Mouse (Mus musculus) left cerebral cortex, adult 2 months (tissue): Measurements from ENCODE around the gene Sapcd1. TPM values are rescaled to one million over a fixed set of nuclear protein-coding genes. Genes with fewer than 3 reads are reported as not detected.

Experiments
- DNase-seq, 2 experiments: peaks; one replicate each; pipeline ENCODE4 v3.0.0; 2021 to 2022; ENCODE audit warnings: low spot score in 2 of 2, mixed read lengths in 1 of 2; ENCODE audit errors: extremely low spot score in 1 of 2
- H3K27ac ChIP-seq: fragments of 200-600 bp; 2 replicates; pipeline ENCODE4 v1.8.1; 2022
- H3K4me3 ChIP-seq: fragments of 200-600 bp; 2 replicates; pipeline ENCODE4 v1.8.1; 2022
- CTCF ChIP-seq: fragments of 200-600 bp; IDR thresholded peaks from 2 replicates; pipeline ENCODE4 v1.8.1; 2022; ENCODE audit warnings: antibody characterized with exemption, mild to moderate bottlenecking, moderate library complexity
- intact Hi-C: fragments of 180-260 bp; cut with DNase I; formaldehyde crosslinking; loops from one replicate; pipeline ENCODE4 v1.15.1; 2025
- total RNA-seq, 2 experiments: library from RNA; stranded (reverse); gene quantifications; 2 replicates each; pipeline ENCODE4 v1.2.3; 2021

The Sapcd1 gene
- total RNA-seq, 2 experiments from 2014 or later: 0.59 TPM; not detected in 1

DNA sequence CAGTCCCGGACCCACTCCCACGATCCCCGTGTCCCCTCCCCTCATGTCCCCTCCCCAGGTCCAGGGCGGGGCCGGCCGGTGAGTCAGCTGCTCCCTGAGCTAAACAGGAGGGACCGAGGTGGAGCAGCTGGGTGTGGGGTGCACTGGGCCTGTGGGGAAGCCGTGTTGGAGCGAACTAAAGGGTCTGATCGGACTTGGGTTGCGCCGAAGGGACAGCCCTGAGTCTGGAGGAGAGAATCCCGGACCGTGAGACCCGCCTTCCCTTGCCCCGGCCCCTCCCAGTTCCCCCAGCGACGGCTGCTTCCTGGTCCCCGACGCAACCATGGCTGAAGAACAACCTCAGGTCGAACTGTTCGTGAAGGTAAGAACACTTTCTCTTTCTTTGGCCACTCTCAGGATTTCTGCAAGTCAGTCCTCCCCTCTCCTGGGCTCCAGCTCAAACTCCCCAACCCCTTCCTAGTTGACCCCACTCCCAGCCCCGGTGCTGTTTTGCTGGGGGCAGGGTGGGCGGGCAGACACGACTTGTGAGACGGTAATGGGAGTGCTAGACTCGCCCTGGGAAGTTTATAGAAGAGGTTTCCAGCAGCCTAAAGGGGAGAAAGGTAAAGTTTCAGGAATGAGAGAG lies 22.4 kb upstream of the Sapcd1 start:
- Histone ChIP-seq H3K4me3 (peak overlapping the region; percentile 47), H3K27ac (peak overlapping the region; percentile 70)
- TF ChIP-seq CTCF: no peak
- DNase-seq: no peak
- intact Hi-C loops: no loop called here

DNA sequence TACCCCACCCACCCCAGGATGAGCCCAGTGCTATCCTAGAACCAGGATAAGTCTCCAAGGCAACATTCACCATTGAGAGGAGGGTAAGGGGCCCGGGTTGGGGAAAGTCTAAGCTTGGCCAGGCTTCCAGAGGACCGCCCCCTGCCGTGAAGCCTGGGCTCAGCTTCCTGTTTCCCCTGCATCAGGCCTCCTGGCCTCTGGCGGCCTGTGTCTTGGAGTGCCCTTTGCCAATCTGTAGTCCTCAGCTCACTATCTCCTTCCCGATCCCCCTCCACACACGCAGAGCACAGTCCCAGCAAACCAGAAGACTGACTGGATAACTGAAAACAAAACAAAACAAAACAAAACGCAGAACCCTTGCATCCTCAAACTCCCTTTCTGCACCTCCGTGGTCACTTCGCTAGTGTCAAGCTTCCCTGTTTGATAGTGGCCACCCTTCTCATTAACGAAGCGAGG lies 21.8 kb upstream of the Sapcd1 start, which contains the start of gene Clic1:
Gene Clic1, plus strand, starts transcription at position 406 of the 456 bp plus-strand sequence.
- Histone ChIP-seq H3K27ac (peak within 1 kb of the TSS; percentile 70), H3K4me3 (peak within 1 kb of the TSS; percentile 47)
- no peak for DNase-seq
- intact Hi-C loops: no loop called here
- no peak; the same call in 1 of the 2 replicates for TF ChIP-seq CTCF

DNA sequence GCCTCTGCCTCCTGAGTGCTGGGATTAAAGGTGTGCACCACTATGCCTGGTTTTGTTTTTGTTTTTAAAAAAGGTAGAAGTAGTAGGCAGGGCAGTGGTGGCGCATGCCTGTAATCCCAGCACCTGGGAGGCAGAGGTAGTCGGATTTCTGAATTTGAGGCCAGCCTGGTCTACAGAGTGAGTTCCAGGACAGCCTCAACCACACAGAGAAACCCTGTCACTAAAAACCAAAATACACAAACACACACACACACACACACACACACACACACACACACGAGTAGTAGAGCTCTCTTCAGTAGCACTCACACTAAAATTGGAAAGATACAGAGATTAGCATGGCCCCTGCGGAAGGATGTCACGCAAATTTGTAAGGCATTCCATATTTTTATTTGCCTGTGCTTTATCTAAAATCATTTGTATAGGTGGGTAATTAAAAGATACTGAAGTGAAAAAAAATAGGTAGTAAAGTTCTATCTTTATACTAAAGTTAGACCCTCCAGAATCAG lies 21.2 kb upstream of the Sapcd1 start:
- TF ChIP-seq CTCF: no peak
- DNase-seq: no peak
- Histone ChIP-seq H3K27ac (no peak overlapping the region), H3K4me3 (no peak overlapping the region)
- intact Hi-C loops: no loop called here

DNA sequence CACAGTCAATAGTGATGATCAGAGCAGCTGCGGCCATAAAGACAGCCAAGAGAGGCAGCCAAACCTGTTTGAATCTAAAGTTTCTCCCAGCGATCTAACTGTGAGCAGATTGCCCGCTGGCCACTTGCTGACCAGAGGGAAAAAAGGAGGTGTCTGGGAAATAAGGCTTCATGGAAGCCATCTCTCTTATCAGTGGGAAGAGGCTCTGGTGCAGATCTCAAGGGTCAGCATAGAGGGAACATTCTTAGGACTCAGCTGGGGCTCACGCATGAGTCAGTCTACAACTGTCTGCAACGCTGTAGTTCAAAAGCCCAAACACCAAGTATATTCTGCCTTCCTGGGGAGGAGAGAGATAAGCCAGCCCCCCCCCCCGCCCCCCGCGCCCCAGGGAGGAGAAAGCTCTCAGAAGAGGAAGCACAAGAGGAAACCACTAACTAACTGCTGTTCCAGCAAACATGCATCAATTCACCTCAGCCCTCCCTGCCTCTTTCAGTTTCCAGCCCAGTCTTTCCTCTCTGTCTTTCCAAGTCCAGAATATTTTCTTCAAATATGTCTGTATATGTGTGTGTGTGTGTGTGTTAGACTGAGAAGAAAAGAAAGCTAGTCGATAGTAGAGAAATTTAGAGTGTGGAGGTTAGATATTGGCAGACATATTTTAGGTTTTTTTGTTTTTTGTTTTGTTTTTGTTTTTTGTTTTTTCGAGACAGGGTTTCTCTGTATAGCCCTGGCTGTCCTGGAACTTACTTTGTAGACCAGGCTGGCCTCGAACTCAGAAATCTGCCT lies 20.5 kb upstream of the Sapcd1 start:
- DNase-seq: no peak
- intact Hi-C loops: no loop called here
- Histone ChIP-seq H3K27ac (peak overlapping the region; percentile 40; the same call in 1 of the 2 replicates), H3K4me3 (no peak overlapping the region)
- no peak for TF ChIP-seq CTCF

DNA sequence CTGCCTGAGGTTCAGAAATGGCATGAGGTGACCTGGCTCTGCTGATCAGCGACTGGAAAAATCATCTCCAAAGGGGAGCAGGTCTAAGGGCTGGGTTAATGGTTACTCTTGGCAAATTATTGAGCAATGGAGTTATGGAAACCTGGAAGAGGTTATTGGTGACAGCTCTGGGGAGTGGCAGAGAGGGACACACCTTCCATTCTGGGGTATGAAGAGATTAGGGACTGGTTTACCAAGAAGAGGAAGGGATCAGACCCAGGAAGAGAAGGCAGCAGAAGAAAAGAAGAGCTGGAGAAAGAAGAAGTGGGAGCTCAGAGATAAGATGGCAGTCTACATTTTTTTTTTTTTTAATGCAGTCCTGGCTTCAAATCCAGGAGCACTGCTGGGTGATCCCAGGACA lies 19.9 kb upstream of the Sapcd1 start:
- no peak for DNase-seq
- H3K4me3 ChIP-seq: no peak overlapping the region
- peak overlapping the region; percentile 40; the same call in 1 of the 2 replicates for H3K27ac ChIP-seq
- intact Hi-C loops: no loop called here
- TF ChIP-seq CTCF: no peak

DNA sequence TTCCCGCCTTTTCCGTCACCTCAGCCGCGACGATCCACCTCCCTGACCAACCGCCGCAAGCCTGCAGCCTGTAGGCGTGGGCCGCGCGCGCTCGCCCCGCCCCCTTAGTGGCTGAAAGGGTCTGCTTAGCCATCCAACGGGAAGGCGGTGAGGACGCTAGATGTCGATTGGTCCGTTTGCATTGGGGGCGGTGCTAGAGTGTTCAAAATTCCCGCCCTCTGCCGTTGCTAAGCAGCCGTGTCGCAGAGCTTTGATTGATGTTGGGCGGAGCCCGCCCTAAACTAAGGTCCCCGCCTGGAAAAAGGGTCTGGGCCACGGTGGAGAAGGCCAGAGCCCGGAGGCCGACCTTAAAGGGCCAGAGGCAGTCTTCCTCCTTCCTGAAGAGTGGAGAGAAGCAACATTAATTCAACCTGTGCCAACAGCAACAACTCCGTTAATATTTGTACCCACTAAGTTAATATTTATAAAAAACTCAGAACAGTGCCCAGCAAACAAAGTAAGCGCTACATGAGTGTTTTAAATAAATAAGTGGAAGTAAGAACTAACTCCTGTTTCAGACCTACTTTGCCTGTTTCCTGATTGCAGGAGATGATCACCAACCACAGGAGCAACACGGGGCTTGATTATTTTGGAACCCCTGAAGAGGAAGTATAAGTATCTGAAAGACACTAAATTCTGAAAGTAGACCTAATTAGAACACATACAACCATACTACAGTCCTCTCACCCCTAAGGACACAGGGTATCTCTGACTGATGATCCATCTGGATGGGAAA lies 19.1 kb upstream of the Sapcd1 start, which contains the start of gene Msh5:
Gene Msh5, minus strand, starts transcription at position 65 of the 775 bp plus-strand sequence.
- no peak; the same call in 1 of the 2 replicates for TF ChIP-seq CTCF
- peak within 1 kb of the TSS; percentile 52 for H3K4me3 ChIP-seq
- intact Hi-C loops: no loop called here
- DNase-seq: peak; percentile 84 to 93
- H3K27ac ChIP-seq: peak within 1 kb of the TSS; percentile 34; the same call in 1 of the 2 replicates

DNA sequence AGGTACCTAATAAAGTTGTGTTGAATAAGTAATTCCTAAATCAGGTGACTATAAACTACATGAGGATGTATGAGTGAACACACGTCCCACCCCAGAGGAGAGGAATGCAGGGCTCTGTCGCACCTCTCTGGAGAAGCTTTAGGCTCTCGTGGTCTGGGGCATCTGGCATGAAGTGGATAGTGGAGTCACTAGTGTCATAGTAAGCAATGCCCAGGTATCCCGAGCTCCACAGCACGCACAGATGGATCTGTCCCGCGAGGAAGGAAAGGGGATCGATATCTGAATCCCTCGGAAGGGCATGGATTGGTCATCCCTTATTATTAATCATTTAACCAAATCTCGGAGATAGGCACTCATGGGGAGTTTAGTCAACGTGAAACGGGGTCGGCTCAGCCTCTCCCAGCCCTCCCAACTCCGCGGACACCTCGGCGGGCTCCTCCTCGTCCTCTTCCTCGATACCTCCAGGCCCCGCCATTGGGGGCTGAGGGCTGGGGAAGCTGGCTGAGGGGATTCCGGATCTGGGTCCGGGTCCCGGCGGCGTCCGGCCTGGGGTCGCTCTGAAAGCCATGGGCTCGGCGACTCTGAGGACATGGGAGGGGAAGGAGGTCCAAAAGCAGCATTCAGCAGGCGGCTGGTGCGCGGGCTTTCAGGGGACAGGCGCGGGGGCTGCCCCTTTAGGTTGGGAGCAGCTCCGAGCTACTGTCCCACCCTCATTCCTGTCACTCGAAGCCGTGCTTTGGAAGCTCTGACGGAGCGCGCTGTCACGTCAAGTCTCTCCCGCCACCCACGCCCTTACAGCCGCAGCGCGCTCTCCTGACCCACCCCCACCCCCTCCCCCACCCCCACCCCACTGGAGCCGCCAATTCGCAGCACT lies 18.2 kb upstream of the Sapcd1 start:
- Histone ChIP-seq H3K27ac (peak overlapping the region; percentile 34; the same call in 1 of the 2 replicates), H3K4me3 (peak overlapping the region; percentile 52)
- no peak for DNase-seq
- TF ChIP-seq CTCF: no peak
- intact Hi-C loops: no loop called here

DNA sequence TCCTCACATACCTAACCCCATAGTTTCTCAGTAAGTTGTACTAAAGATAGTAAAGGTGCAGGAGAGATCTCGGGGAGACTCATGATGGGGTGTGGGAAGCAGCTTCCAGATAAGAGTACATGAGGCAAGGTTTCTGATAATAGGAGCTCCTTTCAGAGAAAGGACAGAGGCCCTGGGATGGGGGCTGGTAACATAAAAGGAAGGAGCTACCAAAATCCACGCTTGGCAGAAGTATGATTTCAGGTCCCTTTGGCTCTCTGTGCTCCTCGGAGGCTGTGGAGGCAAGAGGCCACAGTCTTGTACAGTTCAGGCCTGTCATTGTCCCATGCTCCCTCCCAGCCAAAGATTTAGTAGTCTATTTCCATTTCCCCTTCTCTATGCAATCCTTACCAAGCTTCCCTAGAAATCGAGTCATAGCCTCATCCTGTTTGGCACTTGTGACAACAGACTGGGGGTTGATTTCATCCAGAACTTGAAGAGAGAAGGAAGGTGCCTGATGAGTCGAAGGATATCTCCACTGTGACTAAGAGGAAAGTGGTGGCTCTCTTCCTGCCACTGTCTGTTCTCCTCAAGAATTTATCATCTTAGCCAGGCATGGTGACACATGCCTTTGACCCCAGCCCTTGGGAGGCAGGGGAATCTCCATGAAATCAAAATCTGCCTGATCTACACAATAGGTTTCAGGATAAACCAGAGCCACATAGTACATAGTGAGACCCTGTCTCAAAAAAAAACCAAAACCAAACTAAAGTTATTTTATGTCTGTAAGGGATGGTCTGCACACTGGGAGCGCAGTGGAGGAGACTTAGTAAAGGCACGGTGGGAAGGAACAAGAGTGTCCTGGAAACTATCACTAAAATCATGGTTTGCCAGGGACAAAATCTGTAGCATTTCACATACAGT lies 17.3 kb upstream of the Sapcd1 start:
- TF ChIP-seq CTCF: no peak

DNA sequence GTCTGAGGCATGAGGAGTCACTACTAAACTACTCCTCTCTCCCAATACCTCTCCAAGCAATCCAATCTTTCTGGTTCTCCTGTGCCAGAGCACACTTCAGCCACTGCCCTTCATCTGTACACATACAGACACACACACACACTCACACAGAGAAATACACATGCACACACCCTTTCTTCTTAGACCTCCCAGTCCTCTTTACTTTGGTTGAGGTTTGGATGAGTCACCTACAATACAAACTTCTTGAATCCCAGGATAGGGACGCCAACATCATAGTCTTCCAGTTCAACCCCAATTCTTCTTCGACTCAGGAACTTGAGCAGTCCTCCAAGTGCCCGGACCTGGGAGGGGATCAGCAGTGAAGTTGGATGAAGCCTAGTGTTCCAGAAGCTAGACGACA lies 16.0 kb upstream of the Sapcd1 start:
- TF ChIP-seq CTCF: no peak
- Histone ChIP-seq H3K27ac (no peak overlapping the region), H3K4me3 (no peak overlapping the region)
- DNase-seq: no peak
- intact Hi-C loops: no loop called here

More for the DNA sequence above, 17.3 kb upstream of the Sapcd1 start:
- no peak for DNase-seq
- intact Hi-C loops: no loop called here
- Histone ChIP-seq H3K4me3 (no peak overlapping the region), H3K27ac (no peak overlapping the region)
